In the genomic region with DNA sequence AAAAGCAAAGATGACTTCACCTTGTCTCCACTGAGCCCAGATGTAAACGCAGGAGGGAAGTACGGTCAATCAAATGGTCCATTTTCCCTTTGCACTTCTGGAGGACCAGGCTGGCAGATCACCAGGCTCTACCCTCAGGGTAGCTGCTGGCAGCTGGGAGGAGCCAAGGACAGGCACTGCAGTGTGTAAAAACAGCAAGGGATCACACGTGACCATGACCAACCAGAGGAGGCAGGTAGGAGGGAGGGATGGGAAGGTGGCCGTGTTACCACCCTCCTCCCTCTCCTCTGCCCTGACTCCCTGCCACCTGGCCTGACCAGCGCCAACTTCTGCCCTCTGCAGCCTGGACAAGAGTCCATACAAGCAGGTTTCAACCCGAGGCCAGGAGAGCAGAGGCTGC, we compare ENCODE assay signal across 9 mouse cellular contexts. TPM values are rescaled to one million over a fixed set of nuclear protein-coding genes. Genes with fewer than 3 reads are reported as not detected.
DNase-seq lines count a peak whose midpoint lies in the region; ATAC-seq lines count a peak whose summit lies in the region.
"Had no signal": no experiment of that assay in that cellular context is flagged by ENCODE, and none has a peak within 500 bp of the region (broad histone marks: within the 10 kb centered on the region; RNA-seq: fewer than 3 reads in every experiment).

No protein-coding gene starts in this region.

- no peaks in the 10 kb centered on the region for H3K36me3 ChIP-seq in heart, embryonic 13.5 days
- no peaks in the 10 kb centered on the region for H3K36me3 ChIP-seq in forebrain, embryonic 16.5 days (ENCODE audit: control insufficient read depth, insufficient read depth)
- no peaks in the 10 kb centered on the region for H3K36me3 ChIP-seq in neural tube, embryonic 13.5 days
- no peaks in the 10 kb centered on the region for H3K36me3 ChIP-seq in intestine, embryonic 16.5 days (ENCODE audit: control insufficient read depth, insufficient read depth, low read length)

- no peaks in the 10 kb centered on the region for H3K27me3 ChIP-seq in heart, embryonic 13.5 days (replicated peaks)
- H3K27me3 ChIP-seq in forebrain, embryonic 16.5 days (replicated peaks; ENCODE audit: control insufficient read depth, insufficient read depth, low read length), result no peaks in the 10 kb centered on the region
- no peaks in the 10 kb centered on the region for H3K27me3 ChIP-seq in neural tube, embryonic 13.5 days
- no peaks in the 10 kb centered on the region for H3K27me3 ChIP-seq in intestine, embryonic 16.5 days (replicated peaks; ENCODE audit: control insufficient read depth, insufficient read depth, low read length)

- 0 out of 2 replicates have a peak, but pooled peaks cover 4% of the 10 kb centered on the region for H3K9me3 ChIP-seq in heart, embryonic 13.5 days
- H3K9me3 ChIP-seq in forebrain, embryonic 16.5 days (ENCODE audit: control insufficient read depth, low read length), result no peaks in the 10 kb centered on the region
- no peaks in the 10 kb centered on the region for H3K9me3 ChIP-seq in neural tube, embryonic 13.5 days
- no peaks in the 10 kb centered on the region for H3K9me3 ChIP-seq in intestine, embryonic 16.5 days (ENCODE audit: control insufficient read depth, low read length)

- no peak for ATAC-seq in heart, embryonic 13.5 days (ENCODE audit: extremely low read depth, insufficient number of reproducible peaks, low FRiP score, low TSS enrichment)
- no peak for ATAC-seq in forebrain, embryonic 16.5 days
- ATAC-seq in neural tube, embryonic 13.5 days (ENCODE audit: low read depth), result no peak
- no peak for ATAC-seq in inflammation-experienced regulatory T-cells, adult 6 months
- no peak for ATAC-seq in intestine, embryonic 16.5 days

- H3K9ac ChIP-seq in heart, embryonic 13.5 days, result no peak overlapping the region
- H3K9ac ChIP-seq in forebrain, embryonic 16.5 days (replicated peaks; ENCODE audit: low read depth, low read length), result no peak overlapping the region
- H3K9ac ChIP-seq in neural tube, embryonic 13.5 days, result no peak overlapping the region
- H3K9ac ChIP-seq in intestine, embryonic 16.5 days (ENCODE audit: low read depth, low read length), result no peak overlapping the region
- H3K9ac ChIP-seq: lung, embryonic 14.5 days had no signal

- 74% methylated on average over 6 of the region's 6 CpGs for WGBS in heart, embryonic 13.5 days
- 70% methylated on average over 6 of the region's 6 CpGs for WGBS in forebrain, embryonic 16.5 days
- 60% methylated on average over 6 of the region's 6 CpGs for WGBS in neural tube, embryonic 13.5 days
- WGBS in intestine, embryonic 16.5 days, result 78% methylated on average over 6 of the region's 6 CpGs

- 0 out of 2 replicates have a peak overlapping the region, but pooled peaks have one; percentile 12 for H3K27ac ChIP-seq in heart, embryonic 13.5 days (replicated peaks)
- H3K27ac ChIP-seq in forebrain, embryonic 16.5 days (ENCODE audit: low read length), result peak overlapping the region; percentile 71
- H3K27ac ChIP-seq in neural tube, embryonic 13.5 days (replicated peaks), result peak overlapping the region; percentile 99
- H3K27ac ChIP-seq in intestine, embryonic 16.5 days (ENCODE audit: low read length), result no peak overlapping the region

- peaks cover 67% of the 10 kb centered on the region for H3K4me1 ChIP-seq in heart, embryonic 13.5 days
- peaks cover 61% of the 10 kb centered on the region for H3K4me1 ChIP-seq in forebrain, embryonic 16.5 days (replicated peaks; ENCODE audit: control insufficient read depth, insufficient read depth, low read length)
- peaks cover 97% of the 10 kb centered on the region for H3K4me1 ChIP-seq in neural tube, embryonic 13.5 days (replicated peaks)
- peaks cover 36% of the 10 kb centered on the region for H3K4me1 ChIP-seq in intestine, embryonic 16.5 days (ENCODE audit: control insufficient read depth, insufficient read depth, low read length)

- no peak overlapping the region for H3K4me2 ChIP-seq in heart, embryonic 13.5 days
- no peak overlapping the region for H3K4me2 ChIP-seq in forebrain, embryonic 16.5 days (ENCODE audit: low read length)
- H3K4me2 ChIP-seq in neural tube, embryonic 13.5 days, result no peak overlapping the region
- H3K4me2 ChIP-seq in intestine, embryonic 16.5 days (ENCODE audit: low read depth, low read length), result no peak overlapping the region
- H3K4me2 ChIP-seq: lung, embryonic 14.5 days had no signal

- no peak overlapping the region for H3K4me3 ChIP-seq in heart, embryonic 13.5 days
- no peak overlapping the region for H3K4me3 ChIP-seq in forebrain, embryonic 16.5 days (replicated peaks; ENCODE audit: low read length)
- no peak overlapping the region for H3K4me3 ChIP-seq in neural tube, embryonic 13.5 days
- H3K4me3 ChIP-seq in intestine, embryonic 16.5 days (ENCODE audit: low read length), result no peak overlapping the region

- no peak for DNase-seq in heart, adult 8-10 months (ENCODE audit: low spot score)
- peak; percentile 66 for DNase-seq in kidney, postnatal 10 days
- DNase-seq in testis, postnatal 14 days (ENCODE audit: low spot score), result no peak
- DNase-seq: lung, embryonic 14.5 days had no signal

RNA-seq across cellular contexts. Expression of a gene that starts 59.7 kb away (rescaled TPM):
- 2.1 and 2.4 TPM in 2 replicates for polyA plus RNA-seq in heart, embryonic 13.5 days (2015; fragmentation: Nextera tagmentation; extraction: Ambion mirVana)
- total RNA-seq in heart, adult 8-10 months (2022), result 1 to 10 TPM in 3 of 4 experiments, under 1 TPM in 1; 0.69 to 2.3 (median 1.5) TPM
- 0.89 and 0.93 TPM in 2 replicates for polyA plus RNA-seq in forebrain, embryonic 16.5 days (2015; fragmentation: Nextera tagmentation; extraction: Ambion mirVana)
- 0.39 and 0.98 TPM in 2 replicates for polyA plus RNA-seq in neural tube, embryonic 13.5 days (2015; fragmentation: Nextera tagmentation; extraction: Ambion mirVana)
- 1 to 10 TPM; 3.0 to 8.3 (median 4.3) TPM for polyA plus RNA-seq in inflammation-experienced regulatory T-cells, adult 6 months (2017; shearing (Covaris generic))
- polyA plus RNA-seq in intestine, embryonic 16.5 days (2015; fragmentation: Nextera tagmentation; extraction: Ambion mirVana), result 0.58 and 0.99 TPM in 2 replicates
